1 mouse cellular context compared by ENCODE assay signal in the genomic region with DNA sequence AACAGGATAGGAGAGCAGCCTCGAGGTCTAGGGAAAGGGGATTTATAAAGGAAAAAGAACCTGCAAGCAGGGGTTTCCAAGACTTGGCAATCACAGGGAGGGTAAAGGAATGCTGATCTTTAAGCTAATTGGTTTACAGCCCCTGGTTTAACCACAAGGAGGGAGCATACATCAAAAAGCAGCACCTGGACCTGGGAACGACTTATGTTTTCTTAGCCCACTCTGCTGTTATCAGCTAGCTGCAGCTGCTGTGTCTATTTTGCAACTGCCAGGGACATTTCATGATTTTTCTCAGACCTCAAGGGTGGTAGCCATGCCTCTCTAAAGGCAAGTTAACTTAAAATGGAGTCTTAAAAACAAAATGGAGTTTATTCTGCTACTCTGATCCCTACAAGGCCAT.
A peak's percentile ranks its signal among the peaks of the same experiment; 100 is the strongest.
TF ChIP-seq lines count a peak whose summit lies in the region.

No protein-coding gene starts in this region.

TF ChIP-seq in MEL, 35 proteins besides CTCF, POLR2A, EP300 and RAD21:
- TF ChIP-seq TAL1 (IDR thresholded peaks at IDR 0.05; ENCODE audit: low read length) = peak; percentile 63
- no peak for TF ChIP-seq BHLHE40 (IDR thresholded peaks at IDR 0.05; ENCODE audit: borderline replicate concordance, low read depth, low read length)
- no peak for TF ChIP-seq E2F4 (IDR thresholded peaks at IDR 0.05; ENCODE audit: borderline replicate concordance, low read depth, low read length)
- TF ChIP-seq SIN3A (IDR thresholded peaks at IDR 0.05; ENCODE audit: low read length) = no peak
- no peak for TF ChIP-seq MAZ (IDR thresholded peaks at IDR 0.05; ENCODE audit: low read depth, low read length)
